Mouse (Mus musculus): Measurements from ENCODE around the gene Rwdd4a. TPM values are rescaled to one million over a fixed set of nuclear protein-coding genes. Genes with fewer than 3 reads are reported as not detected.

The Rwdd4a gene
- polyA plus RNA-seq, 1 experiment from 2014 or later, result 40.7 TPM

GRCm38 (mm10) chr8:47553613-47554012, 20.1 kb downstream of the Rwdd4a start:
- H3K4me2 ChIP-seq (ENCODE audit: low read length), result no peak overlapping the region
- no peak for ATAC-seq (ENCODE audit: insufficient number of reproducible peaks, insufficient read depth, low FRiP score, low read depth)
- no peak overlapping the region for H3K4me3 ChIP-seq (ENCODE audit: control insufficient read depth in 1 of 2, insufficient read depth in 1 of 2, low read depth in 1 of 2, low read length in 2 of 2)
- peaks cover 0 to 2% of the 10 kb centered on the region in 2 experiments; a peak in 1 of 4 replicates for H3K4me1 ChIP-seq (ENCODE audit: control insufficient read depth in 2 of 2, insufficient read depth in 2 of 2, low read length in 2 of 2)
- 83% methylated on average over 6 of the region's 6 CpGs for WGBS
- H3K9ac ChIP-seq (ENCODE audit: low read length), result no peak overlapping the region
- H3K27ac ChIP-seq (replicated peaks in 1 of 2; ENCODE audit: control insufficient read depth in 1 of 2, insufficient read depth in 1 of 2, low read depth in 2 of 2, low read length in 2 of 2), result no peak overlapping the region
- no peaks in the 10 kb centered on the region for H3K9me3 ChIP-seq (ENCODE audit: control insufficient read depth, low read length)
- peaks cover 37% of the 10 kb centered on the region for H3K36me3 ChIP-seq (ENCODE audit: control insufficient read depth, insufficient read depth, low read length)
- no peaks in the 10 kb centered on the region for H3K27me3 ChIP-seq (ENCODE audit: control insufficient read depth, insufficient read depth, low read length)

- ATAC-seq (ENCODE audit: insufficient number of reproducible peaks, insufficient read depth, low FRiP score, low read depth), result no peak
- 73% methylated on average over 7 of the region's 7 CpGs for WGBS
- H3K9me3 ChIP-seq (ENCODE audit: control insufficient read depth, low read length), result no peaks in the 10 kb centered on the region
Observed at GRCm38 (mm10) chr8:47556446-47556845, 23.0 kb downstream of the Rwdd4a start.

GRCm38 (mm10) chr8:47558274-47558673, 24.8 kb downstream of the Rwdd4a start:
- no peak overlapping the region for H3K9ac ChIP-seq (ENCODE audit: low read length)
- no peak overlapping the region for H3K4me2 ChIP-seq (ENCODE audit: low read length)
- H3K9me3 ChIP-seq (ENCODE audit: control insufficient read depth, low read length), result no peaks in the 10 kb centered on the region
- no peak overlapping the region for H3K27ac ChIP-seq (replicated peaks in 1 of 2; ENCODE audit: control insufficient read depth in 1 of 2, insufficient read depth in 1 of 2, low read depth in 2 of 2, low read length in 2 of 2)
- ATAC-seq (ENCODE audit: insufficient number of reproducible peaks, insufficient read depth, low FRiP score, low read depth), result no peak
- H3K4me1 ChIP-seq (ENCODE audit: control insufficient read depth in 2 of 2, insufficient read depth in 2 of 2, low read length in 2 of 2), result peaks cover 0 to 2% of the 10 kb centered on the region in 2 experiments; a peak in 1 of 4 replicates
- whole genome bisulfite sequencing, result 12% methylated on average over 7 of the region's 7 CpGs
- 0 out of 2 replicates have a peak, but pooled peaks cover 2% of the 10 kb centered on the region for H3K36me3 ChIP-seq (ENCODE audit: control insufficient read depth, insufficient read depth, low read length)
- no peaks in the 10 kb centered on the region for H3K27me3 ChIP-seq (ENCODE audit: control insufficient read depth, insufficient read depth, low read length)
- no peak overlapping the region for H3K4me3 ChIP-seq (ENCODE audit: control insufficient read depth in 1 of 2, insufficient read depth in 1 of 2, low read depth in 1 of 2, low read length in 2 of 2)

More at GRCm38 (mm10) chr8:47556446-47556845, 23.0 kb downstream of the Rwdd4a start:
- H3K27me3 ChIP-seq (ENCODE audit: control insufficient read depth, insufficient read depth, low read length), result no peaks in the 10 kb centered on the region
- peaks cover 10% of the 10 kb centered on the region for H3K36me3 ChIP-seq (ENCODE audit: control insufficient read depth, insufficient read depth, low read length)
- peaks cover 0 to 2% of the 10 kb centered on the region in 2 experiments; a peak in 1 of 4 replicates for H3K4me1 ChIP-seq (ENCODE audit: control insufficient read depth in 2 of 2, insufficient read depth in 2 of 2, low read length in 2 of 2)
- H3K4me3 ChIP-seq (ENCODE audit: control insufficient read depth in 1 of 2, insufficient read depth in 1 of 2, low read depth in 1 of 2, low read length in 2 of 2), result no peak overlapping the region
- H3K9ac ChIP-seq (ENCODE audit: low read length), result no peak overlapping the region
- no peak overlapping the region for H3K4me2 ChIP-seq (ENCODE audit: low read length)
- H3K27ac ChIP-seq (replicated peaks in 1 of 2; ENCODE audit: control insufficient read depth in 1 of 2, insufficient read depth in 1 of 2, low read depth in 2 of 2, low read length in 2 of 2), result no peak overlapping the region; a peak in 1 of 4 replicates

- no peak overlapping the region for H3K9ac ChIP-seq (ENCODE audit: low read length)
- no peak for ATAC-seq (ENCODE audit: insufficient number of reproducible peaks, insufficient read depth, low FRiP score, low read depth)
- H3K9me3 ChIP-seq (ENCODE audit: control insufficient read depth, low read length), result no peaks in the 10 kb centered on the region
- H3K4me2 ChIP-seq (ENCODE audit: low read length), result no peak overlapping the region
- no peaks in the 10 kb centered on the region for H3K36me3 ChIP-seq (ENCODE audit: control insufficient read depth, insufficient read depth, low read length)
- no peak overlapping the region for H3K27ac ChIP-seq (replicated peaks in 1 of 2; ENCODE audit: control insufficient read depth in 1 of 2, insufficient read depth in 1 of 2, low read depth in 2 of 2, low read length in 2 of 2)
- WGBS, result 89% methylated on average over 7 of the region's 7 CpGs
- H3K4me3 ChIP-seq (ENCODE audit: control insufficient read depth in 1 of 2, insufficient read depth in 1 of 2, low read depth in 1 of 2, low read length in 2 of 2), result no peak overlapping the region
- H3K4me1 ChIP-seq (ENCODE audit: control insufficient read depth in 2 of 2, insufficient read depth in 2 of 2, low read length in 2 of 2), result peaks cover 0 to 2% of the 10 kb centered on the region in 2 experiments; a peak in 1 of 4 replicates
- no peaks in the 10 kb centered on the region for H3K27me3 ChIP-seq (ENCODE audit: control insufficient read depth, insufficient read depth, low read length)
Observed at GRCm38 (mm10) chr8:47560801-47561200, 27.3 kb downstream of the Rwdd4a start.

- WGBS, result 93% methylated on average over 6 of the region's 6 CpGs
- Histone ChIP-seq H3K4me1 (ENCODE audit: control insufficient read depth in 2 of 2, insufficient read depth in 2 of 2, low read length in 2 of 2) (no peaks in the 10 kb centered on the region), H3K9me3 (ENCODE audit: control insufficient read depth, low read length) (no peaks in the 10 kb centered on the region), H3K27ac (replicated peaks in 1 of 2; ENCODE audit: control insufficient read depth in 1 of 2, insufficient read depth in 1 of 2, low read depth in 2 of 2, low read length in 2 of 2) (no peak overlapping the region), H3K36me3 (ENCODE audit: control insufficient read depth, insufficient read depth, low read length) (no peaks in the 10 kb centered on the region), H3K9ac (ENCODE audit: low read length) (no peak overlapping the region), H3K4me3 (ENCODE audit: control insufficient read depth in 1 of 2, insufficient read depth in 1 of 2, low read depth in 1 of 2, low read length in 2 of 2) (no peak overlapping the region), H3K4me2 (ENCODE audit: low read length) (no peak overlapping the region), H3K27me3 (ENCODE audit: control insufficient read depth, insufficient read depth, low read length) (no peaks in the 10 kb centered on the region)
- no peak for ATAC-seq (ENCODE audit: insufficient number of reproducible peaks, insufficient read depth, low FRiP score, low read depth)
Observed at GRCm38 (mm10) chr8:47566551-47566950, 33.1 kb downstream of the Rwdd4a start.

GRCm38 (mm10) chr8:47568098-47568497, 34.6 kb downstream of the Rwdd4a start:
- no peak for ATAC-seq (ENCODE audit: insufficient number of reproducible peaks, insufficient read depth, low FRiP score, low read depth)
- Histone ChIP-seq H3K4me1 (ENCODE audit: control insufficient read depth in 2 of 2, insufficient read depth in 2 of 2, low read length in 2 of 2) (no peaks in the 10 kb centered on the region), H3K9me3 (ENCODE audit: control insufficient read depth, low read length) (no peaks in the 10 kb centered on the region), H3K27ac (replicated peaks in 1 of 2; ENCODE audit: control insufficient read depth in 1 of 2, insufficient read depth in 1 of 2, low read depth in 2 of 2, low read length in 2 of 2) (no peak overlapping the region), H3K9ac (ENCODE audit: low read length) (no peak overlapping the region), H3K36me3 (ENCODE audit: control insufficient read depth, insufficient read depth, low read length) (no peaks in the 10 kb centered on the region), H3K27me3 (ENCODE audit: control insufficient read depth, insufficient read depth, low read length) (no peaks in the 10 kb centered on the region), H3K4me3 (ENCODE audit: control insufficient read depth in 1 of 2, insufficient read depth in 1 of 2, low read depth in 1 of 2, low read length in 2 of 2) (no peak overlapping the region), H3K4me2 (ENCODE audit: low read length) (no peak overlapping the region)
- 65% methylated on average over 5 of the region's 5 CpGs for WGBS

GRCm38 (mm10) chr8:47570161-47570560, 36.7 kb downstream of the Rwdd4a start:
- no peak overlapping the region for H3K27ac ChIP-seq (replicated peaks in 1 of 2; ENCODE audit: control insufficient read depth in 1 of 2, insufficient read depth in 1 of 2, low read depth in 2 of 2, low read length in 2 of 2)
- H3K4me3 ChIP-seq (ENCODE audit: control insufficient read depth in 1 of 2, insufficient read depth in 1 of 2, low read depth in 1 of 2, low read length in 2 of 2), result no peak overlapping the region
- no peaks in the 10 kb centered on the region for H3K4me1 ChIP-seq (ENCODE audit: control insufficient read depth in 2 of 2, insufficient read depth in 2 of 2, low read length in 2 of 2)
- H3K27me3 ChIP-seq (ENCODE audit: control insufficient read depth, insufficient read depth, low read length), result no peaks in the 10 kb centered on the region
- H3K9ac ChIP-seq (ENCODE audit: low read length), result no peak overlapping the region
- H3K4me2 ChIP-seq (ENCODE audit: low read length), result no peak overlapping the region
- no peaks in the 10 kb centered on the region for H3K9me3 ChIP-seq (ENCODE audit: control insufficient read depth, low read length)
- ATAC-seq (ENCODE audit: insufficient number of reproducible peaks, insufficient read depth, low FRiP score, low read depth), result no peak
- no peaks in the 10 kb centered on the region for H3K36me3 ChIP-seq (ENCODE audit: control insufficient read depth, insufficient read depth, low read length)
- 81% methylated on average over 6 of the region's 6 CpGs for WGBS

GRCm38 (mm10) chr8:47573482-47573881, 40.0 kb downstream of the Rwdd4a start:
- H3K27ac ChIP-seq (replicated peaks in 1 of 2; ENCODE audit: control insufficient read depth in 1 of 2, insufficient read depth in 1 of 2, low read depth in 2 of 2, low read length in 2 of 2), result no peak overlapping the region
- no peaks in the 10 kb centered on the region for H3K27me3 ChIP-seq (ENCODE audit: control insufficient read depth, insufficient read depth, low read length)
- H3K9me3 ChIP-seq (ENCODE audit: control insufficient read depth, low read length), result no peaks in the 10 kb centered on the region
- H3K9ac ChIP-seq (ENCODE audit: low read length), result no peak overlapping the region
- H3K4me2 ChIP-seq (ENCODE audit: low read length), result no peak overlapping the region
- 86% methylated on average over 7 of the region's 7 CpGs for WGBS
- ATAC-seq (ENCODE audit: insufficient number of reproducible peaks, insufficient read depth, low FRiP score, low read depth), result no peak
- H3K4me1 ChIP-seq (ENCODE audit: control insufficient read depth in 2 of 2, insufficient read depth in 2 of 2, low read length in 2 of 2), result no peaks in the 10 kb centered on the region
- no peaks in the 10 kb centered on the region for H3K36me3 ChIP-seq (ENCODE audit: control insufficient read depth, insufficient read depth, low read length)
- H3K4me3 ChIP-seq (ENCODE audit: control insufficient read depth in 1 of 2, insufficient read depth in 1 of 2, low read depth in 1 of 2, low read length in 2 of 2), result no peak overlapping the region
